Mouse (Mus musculus) fibroblast of lung, adult 2 months (primary cell): ENCODE data around the gene Zfp711.

Experiments used
- DNase-seq: peaks from one replicate; pipeline ENCODE4 v3.0.0-alpha.2; 2011; ENCODE audit warnings: low read depth

Gene Zfp711

GRCm38 (mm10) chrX:112600511-112601305, at the start of gene Zfp711:
Gene Zfp711, plus strand, starts transcription at chrX:112600526.
- no peak for DNase-seq

- no peak for DNase-seq
Measured at GRCm38 (mm10) chrX:112567716-112568115, 32.6 kb upstream of the Zfp711 start.

DNA sequence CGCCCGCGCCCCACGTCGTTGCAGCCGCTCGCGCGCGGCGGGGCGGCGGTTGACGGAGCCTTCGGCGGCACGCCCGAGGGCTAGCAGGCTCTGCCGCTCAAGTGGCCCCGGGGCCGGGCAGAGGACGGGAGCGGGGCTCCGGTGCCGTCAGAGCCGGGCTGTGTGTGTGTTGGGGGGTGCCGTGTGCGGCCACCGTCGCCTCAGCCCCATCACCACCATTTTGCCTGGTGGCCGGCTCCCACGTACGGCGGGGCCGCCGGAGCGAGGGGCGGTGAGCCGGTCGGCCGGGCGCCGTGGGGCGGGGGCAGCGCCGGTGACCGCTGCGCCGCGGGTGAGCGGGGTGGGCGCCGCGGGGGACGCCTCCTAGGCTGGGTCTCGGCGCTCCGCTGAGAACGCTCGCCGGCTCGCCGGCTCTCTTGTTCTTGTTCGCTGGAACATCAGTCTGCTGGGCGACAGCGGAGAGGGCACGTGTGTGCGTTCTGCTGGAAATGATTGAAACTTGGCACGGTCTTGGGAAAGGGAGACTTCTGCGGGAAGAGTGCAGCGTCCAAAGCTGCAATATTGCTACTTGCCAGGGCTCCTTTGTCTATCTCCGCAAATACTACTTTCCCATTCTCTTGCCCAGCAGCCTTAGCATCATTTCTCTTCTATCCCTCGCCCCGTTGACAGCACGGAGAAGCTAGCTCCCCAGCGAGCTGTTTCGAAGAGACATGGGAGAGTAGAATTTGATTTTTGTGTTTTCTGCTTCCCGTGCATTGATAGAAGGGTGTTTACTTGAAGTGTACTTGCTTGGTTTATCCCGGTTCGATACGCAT, 1.2 kb downstream of the Zfp711 start:
- no peak for DNase-seq

DNA sequence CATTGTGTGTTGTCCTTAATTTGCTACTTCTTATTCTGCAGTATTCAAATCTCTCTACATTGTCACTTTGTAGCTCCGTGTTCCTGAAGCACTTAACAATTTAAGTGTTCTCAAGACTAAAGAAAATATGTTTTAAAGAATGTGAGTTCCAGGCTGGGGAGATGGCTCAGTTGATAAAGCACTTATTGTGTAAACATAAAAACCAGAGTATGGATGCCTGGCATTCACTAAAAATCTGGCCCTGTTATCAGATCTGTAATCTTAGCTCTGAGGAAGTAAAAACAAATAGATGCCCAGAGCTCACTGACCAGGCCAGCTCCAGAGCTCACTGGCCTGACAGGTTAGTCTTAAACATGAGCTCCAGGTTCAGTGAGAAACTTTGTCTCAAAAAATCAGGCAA, 75.2 kb downstream of the Zfp711 start:
- no peak for DNase-seq

- DNase-seq, result no peak
Measured at GRCm38 (mm10) chrX:112680605-112681004, 80.3 kb downstream of the Zfp711 start.
